Mouse (Mus musculus) stomach, postnatal 0 days (tissue): ENCODE measurements around the gene Pgghg.

Experiments used
- CTCF ChIP-seq: IDR thresholded peaks from 2 replicates; pipeline ENCODE4 v1.5.1; 2016; ENCODE audit warnings: antibody characterized with exemption, low read depth, mild to moderate bottlenecking, moderate library complexity
- EP300 ChIP-seq: optimal IDR thresholded peaks from 2 replicates; pipeline ENCODE3; 2016; ENCODE audit warnings: antibody characterized with exemption

- TF ChIP-seq CTCF (no peak), EP300 (no peak)
Observed at GRCm38 (mm10) chr7:140975465-140975864, 34.3 kb downstream of the Pgghg start.
